Mouse (Mus musculus) midbrain, embryonic 11.5 days (tissue): ENCODE data around the gene Ccnd3. TPM values are rescaled to one million over a fixed set of nuclear protein-coding genes. Genes with fewer than 3 reads are reported as not detected.
A peak's percentile ranks its signal among the peaks of the same experiment; 100 is the strongest.
"Not testable (repeated sequence)": the region's sequence is repeated elsewhere in the genome, so short reads cannot be mapped to it uniquely, and the experiment has no call there.

Experiments
- ATAC-seq: fragments of 200-750 bp; cut with Nextera tagmentation; 2 replicates; pipeline ENCODE4 v1.8.0; 2017; ENCODE audit warnings: moderate TSS enrichment, moderate library complexity; ENCODE audit not compliant: low FRiP score
- DNase-seq: peaks from one replicate; pipeline ENCODE4 v3.0.0; 2015; ENCODE audit warnings: low spot score; ENCODE audit errors: missing footprints
- H3K27ac ChIP-seq: fragments of 300-500 bp; sonication (generic); 2 replicates; pipeline ENCODE4 v1.5.1; 2014; ENCODE audit warnings: low read depth, low read length
- H3K27me3 ChIP-seq: fragments of 300-500 bp; sonication (generic); 2 replicates; pipeline ENCODE4 v1.6.1; 2014; ENCODE audit warnings: mild to moderate bottlenecking, low read length, moderate library complexity, mixed read lengths; ENCODE audit not compliant: control insufficient read depth, insufficient read depth
- H3K36me3 ChIP-seq: fragments of 300-500 bp; sonication (generic); 2 replicates; pipeline ENCODE4 v1.6.1; 2014; ENCODE audit warnings: mild to moderate bottlenecking, low read length, moderate library complexity, mixed read lengths; ENCODE audit not compliant: control insufficient read depth, insufficient read depth
- H3K4me1 ChIP-seq: fragments of 300-500 bp; sonication (generic); 2 replicates; pipeline ENCODE4 v1.6.1; 2014; ENCODE audit warnings: low read length; ENCODE audit not compliant: control insufficient read depth, insufficient read depth
- H3K4me2 ChIP-seq: fragments of 300-500 bp; sonication (generic); 2 replicates; pipeline ENCODE4 v1.6.1; 2014; ENCODE audit warnings: mild to moderate bottlenecking, moderate library complexity
- H3K4me3 ChIP-seq: fragments of 300-500 bp; sonication (generic); 2 replicates; pipeline ENCODE4 v1.5.1; 2014; ENCODE audit warnings: low read depth, low read length
- H3K9ac ChIP-seq: fragments of 300-500 bp; sonication (generic); 2 replicates; pipeline ENCODE4 v1.6.1; 2014; ENCODE audit warnings: low read length
- H3K9me3 ChIP-seq: fragments of 300-500 bp; sonication (generic); 2 replicates; pipeline ENCODE4 v1.6.1; 2016; ENCODE audit warnings: low read length; ENCODE audit not compliant: control insufficient read depth
- WGBS: fragments of 180-500 bp; shearing (Covaris S2); extraction: QIAGEN DNeasy Blood & Tissue Kit; methylation state at CpG from one replicate; pipeline ENCODE4 v1.1.7; 2014; 5-methylcytosine and 5-hydroxymethylcytosine counted together
- polyA plus RNA-seq: library from polyadenylated mRNA; unstranded; fragments of >200 nt; fragmentation: Nextera tagmentation; extraction: Ambion mirVana; gene quantifications from 2 replicates; pipeline ENCODE4 v1.2.1, GENCODE M21; 2014

Ccnd3 gene
- polyA plus RNA-seq, 1 experiment from 2014 or later = 194 TPM

DNA sequence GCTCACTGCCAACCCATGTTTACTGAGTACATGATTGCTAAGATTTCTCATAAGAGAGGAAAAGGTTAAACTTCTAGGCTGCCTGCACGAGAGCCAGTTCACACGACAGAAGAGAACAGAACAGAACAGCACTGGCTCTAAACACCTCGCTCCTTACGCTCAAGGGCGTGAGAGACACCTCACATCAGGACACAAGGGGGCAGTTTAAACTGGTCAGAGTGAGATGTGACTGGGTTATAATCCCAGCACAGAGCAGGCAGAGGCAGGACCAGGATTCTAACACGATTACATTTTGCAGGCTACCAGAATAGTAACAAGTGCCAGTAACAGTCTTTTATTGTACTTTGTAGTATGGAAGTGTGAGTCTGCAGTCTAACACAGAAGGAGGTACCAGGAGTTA, 12.1 kb upstream of the Ccnd3 start:
- Histone ChIP-seq H3K27me3 (no peaks in the 10 kb centered on the region), H3K9me3 (no peaks in the 10 kb centered on the region), H3K4me1 (no peaks in the 10 kb centered on the region), H3K9ac (no peak overlapping the region), H3K36me3 (peaks cover 32% of the 10 kb centered on the region), H3K4me2 (no peak overlapping the region), H3K27ac (no peak overlapping the region), H3K4me3 (no peak overlapping the region)
- WGBS = 85% methylated on average over 6 of the region's 6 CpGs
- peak; percentile 19 for DNase-seq
- ATAC-seq = no peak

DNA sequence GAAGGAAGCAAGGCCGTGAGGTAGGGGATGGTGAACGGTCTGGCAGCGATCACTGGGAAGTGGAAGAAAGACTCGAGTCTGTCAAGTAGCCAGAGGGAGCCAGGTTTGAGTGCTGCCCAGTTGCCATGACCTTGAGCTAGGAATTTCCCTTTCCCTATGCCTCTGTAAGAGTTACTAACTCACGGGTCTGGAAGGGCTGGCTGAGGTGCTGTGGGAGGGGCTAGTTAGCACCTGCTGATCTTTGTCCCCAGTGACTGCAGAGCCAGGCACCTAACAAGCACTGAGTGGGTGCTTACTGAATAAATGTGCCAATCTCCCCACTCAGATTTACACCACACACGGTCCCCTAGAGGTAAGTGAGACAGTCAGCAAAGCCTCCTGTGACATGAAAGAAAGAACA, 11.2 kb upstream of the Ccnd3 start:
- H3K9me3 ChIP-seq = no peaks in the 10 kb centered on the region
- H3K36me3 ChIP-seq = peaks cover 35% of the 10 kb centered on the region
- peak; percentile 17 for DNase-seq
- no peaks in the 10 kb centered on the region for H3K4me1 ChIP-seq
- no peak overlapping the region for H3K27ac ChIP-seq
- no peak for ATAC-seq
- no peaks in the 10 kb centered on the region for H3K27me3 ChIP-seq
- no peak overlapping the region for H3K4me3 ChIP-seq
- WGBS = 88% methylated on average over 6 of the region's 6 CpGs
- no peak overlapping the region for H3K9ac ChIP-seq
- no peak overlapping the region for H3K4me2 ChIP-seq

DNA sequence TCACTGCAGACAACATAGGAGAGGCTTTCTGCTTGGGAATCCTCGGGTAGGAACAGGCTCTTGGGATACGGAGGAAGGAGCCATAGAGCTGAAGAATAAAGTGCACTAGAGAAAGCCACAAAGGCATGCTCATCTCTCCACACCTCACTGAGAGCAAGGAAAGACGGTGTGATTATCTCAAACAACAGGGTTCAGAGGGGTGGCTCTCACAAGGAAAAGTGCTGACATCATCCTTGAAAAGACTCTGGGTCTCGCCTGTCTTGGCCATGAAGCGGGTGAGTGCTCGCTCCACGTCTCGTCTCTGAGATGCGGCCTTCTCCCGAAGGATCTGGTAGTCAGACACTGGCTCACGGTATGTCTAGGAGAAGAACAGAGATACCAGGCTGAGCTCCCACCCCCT, 10.7 kb upstream of the Ccnd3 start:
- no peaks in the 10 kb centered on the region for H3K27me3 ChIP-seq
- no peaks in the 10 kb centered on the region for H3K4me1 ChIP-seq
- H3K9ac ChIP-seq = no peak overlapping the region
- no peak overlapping the region for H3K4me2 ChIP-seq
- H3K27ac ChIP-seq = no peak overlapping the region
- DNase-seq (peak; percentile 35), ATAC-seq (no peak)
- H3K9me3 ChIP-seq = no peaks in the 10 kb centered on the region
- WGBS = 92% methylated on average over 11 of the region's 11 CpGs
- H3K4me3 ChIP-seq = no peak overlapping the region
- peaks cover 35% of the 10 kb centered on the region for H3K36me3 ChIP-seq

DNA sequence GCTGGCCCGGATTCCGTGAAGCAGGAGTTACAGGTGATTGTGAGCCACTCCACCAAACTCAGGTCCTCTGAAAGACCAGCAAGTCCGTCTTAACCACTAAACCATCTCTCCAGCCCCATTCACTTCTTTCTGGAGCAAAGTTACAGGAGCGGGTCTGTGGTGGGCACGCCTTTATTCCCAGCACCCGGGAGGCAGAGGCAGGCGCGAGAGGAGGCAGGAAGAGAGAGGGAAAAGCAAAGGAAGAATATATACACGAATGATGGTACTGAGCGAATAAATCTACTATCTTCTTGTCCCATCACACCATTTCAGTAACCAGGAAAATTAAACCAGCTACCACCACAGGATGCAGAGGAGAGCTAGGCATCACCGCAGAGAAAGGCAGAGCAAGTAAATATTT, 3.3 kb upstream of the Ccnd3 start:
- no peaks in the 10 kb centered on the region for H3K27me3 ChIP-seq
- peaks cover 10% of the 10 kb centered on the region for H3K36me3 ChIP-seq
- H3K4me3 ChIP-seq = peak overlapping the region; percentile 73
- WGBS = 6% methylated on average over 11 of the region's 11 CpGs
- peaks cover 17% of the 10 kb centered on the region for H3K4me1 ChIP-seq
- DNase-seq (peak; percentile 87), ATAC-seq (no peak)
- H3K27ac ChIP-seq = no peak overlapping the region
- peak overlapping the region; percentile 86 for H3K9ac ChIP-seq
- no peaks in the 10 kb centered on the region for H3K9me3 ChIP-seq
- peak overlapping the region; percentile 70 for H3K4me2 ChIP-seq

DNA sequence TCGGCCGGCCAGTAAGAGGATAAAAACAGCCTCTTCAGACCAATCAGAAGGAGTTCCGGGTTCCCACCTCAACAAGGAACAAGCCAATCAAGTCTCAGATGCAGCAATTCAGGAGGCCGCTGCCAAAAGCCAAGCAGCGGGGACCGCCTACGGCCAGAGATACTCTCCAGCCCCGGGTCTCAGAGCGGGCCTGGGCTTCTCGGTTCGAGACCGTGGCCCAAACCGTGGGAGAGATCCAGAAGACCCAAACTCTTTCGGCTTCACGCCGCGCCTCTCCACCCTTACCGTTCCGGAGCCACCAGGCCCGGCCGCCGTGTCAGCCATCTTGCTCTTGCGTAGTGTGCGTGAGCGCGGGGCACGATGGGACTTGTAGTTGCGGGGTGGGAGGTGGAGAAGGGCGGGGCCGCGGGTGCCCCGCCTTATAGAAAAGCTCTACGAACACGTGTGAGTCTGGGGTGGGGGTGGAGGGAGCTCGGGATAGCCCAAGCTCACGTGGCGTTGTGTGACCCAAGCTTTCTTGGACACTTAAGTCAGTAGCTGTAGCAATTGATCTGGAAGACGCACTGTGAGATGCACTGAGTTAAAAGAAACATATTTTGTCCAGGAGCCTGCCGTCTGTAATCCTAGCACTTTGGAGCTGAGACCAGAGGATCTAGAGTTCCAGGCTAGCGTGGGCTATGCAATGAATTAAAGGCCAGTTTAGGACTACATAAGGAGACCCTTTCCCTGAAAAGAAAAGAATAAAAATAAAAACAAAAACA, 2.7 kb upstream of the Ccnd3 start, which contains the start of gene Taf8:
Gene Taf8, minus strand, starts transcription at position 347 of the 761 bp plus-strand sequence.
- DNase-seq (peak; percentile 99), ATAC-seq (peak; percentile 96)
- Histone ChIP-seq H3K4me2 (peak within 1 kb of the TSS; percentile 70), H3K4me3 (peak within 1 kb of the TSS; percentile 73), H3K9ac (peak within 1 kb of the TSS; percentile 86), H3K27ac (peak within 1 kb of the TSS; percentile 35; the same call in 1 of the 2 replicates), H3K27me3 (no peaks in the 10 kb centered on the region), H3K9me3 (no peaks in the 10 kb centered on the region), H3K4me1 (peaks cover 17% of the 10 kb centered on the region), H3K36me3 (peaks cover 6% of the 10 kb centered on the region; the same call in 1 of the 2 replicates)
- 3% methylated on average over 40 of the region's 40 CpGs for WGBS

DNA sequence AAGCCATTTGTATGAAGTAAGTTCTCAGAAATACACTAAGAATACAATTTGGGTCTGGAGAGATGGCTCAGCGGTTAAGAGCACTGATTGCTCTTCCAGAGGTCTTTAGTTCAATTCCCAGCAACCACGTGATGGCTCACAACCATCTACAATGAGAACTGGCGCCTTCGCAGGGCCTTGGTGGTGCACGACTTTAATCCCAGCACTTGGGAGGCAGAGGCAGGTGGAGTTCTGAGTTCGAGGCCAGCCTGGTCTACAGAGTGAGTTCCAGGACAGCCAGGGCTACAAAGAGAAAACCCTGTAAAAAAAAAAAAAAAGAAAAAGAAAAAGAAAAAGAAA, 2.2 kb upstream of the Ccnd3 start:
- H3K4me3 ChIP-seq, H3K9me3 ChIP-seq, H3K27me3 ChIP-seq, H3K4me2 ChIP-seq, H3K36me3 ChIP-seq, H3K27ac ChIP-seq, ATAC-seq, DNase-seq: not testable (repeated sequence)
- Histone ChIP-seq H3K9ac (0 out of 2 replicates have a peak overlapping the region, but pooled peaks have one; percentile 4), H3K4me1 (peaks cover 17% of the 10 kb centered on the region)
- WGBS = 75% methylated on average over 6 of the region's 6 CpGs

DNA sequence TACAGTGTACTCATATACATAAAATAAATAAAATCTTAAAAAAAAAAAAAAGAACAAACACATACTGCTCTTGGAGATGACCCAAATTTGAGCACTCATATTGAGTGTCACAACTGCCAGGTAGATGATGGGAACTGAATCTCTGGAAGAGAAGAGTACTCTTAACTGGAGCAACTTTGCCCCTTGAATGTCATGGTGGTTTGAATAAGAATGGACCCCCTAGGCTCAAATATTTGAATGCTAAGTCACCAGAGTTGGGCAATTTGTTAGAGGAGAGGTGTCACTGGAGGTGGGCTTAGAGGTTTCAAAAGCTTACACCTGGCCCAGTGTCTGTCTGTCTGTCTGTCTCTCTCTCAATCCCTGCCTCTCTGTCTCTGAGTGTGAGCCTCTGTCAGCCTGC, 1.2 kb upstream of the Ccnd3 start:
- no peak overlapping the region for H3K27ac ChIP-seq
- no peaks in the 10 kb centered on the region for H3K36me3 ChIP-seq
- no peak overlapping the region for H3K9ac ChIP-seq
- no peak for DNase-seq
- no peaks in the 10 kb centered on the region for H3K9me3 ChIP-seq
- no peak overlapping the region for H3K4me2 ChIP-seq
- H3K4me1 ChIP-seq = peaks cover 17% of the 10 kb centered on the region
- H3K4me3 ChIP-seq = no peak overlapping the region
- ATAC-seq = no peak
- H3K27me3 ChIP-seq = no peaks in the 10 kb centered on the region

DNA sequence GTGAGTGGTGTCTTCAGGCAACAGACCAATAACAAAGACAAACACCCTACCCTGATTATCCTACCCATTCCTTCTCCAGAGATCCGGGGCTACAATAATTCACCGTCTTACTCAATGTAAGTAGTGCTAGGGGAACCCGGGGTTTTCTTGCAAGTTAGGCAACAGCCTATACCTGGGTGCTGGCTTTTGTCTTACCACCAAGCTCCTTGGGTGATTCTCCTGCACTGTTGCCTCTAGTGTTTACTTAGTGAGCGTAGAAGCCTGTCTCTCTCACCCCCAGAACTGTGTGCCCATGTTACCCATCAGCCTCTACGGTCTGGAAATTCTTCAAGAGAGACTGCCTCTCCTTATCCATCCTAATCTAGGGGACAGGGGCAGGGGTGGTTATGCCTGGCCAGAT, 623 bp upstream of the Ccnd3 start:
- DNase-seq = peak; percentile 86
- H3K4me1 ChIP-seq = peaks cover 17% of the 10 kb centered on the region
- no peak for ATAC-seq
- H3K9me3 ChIP-seq = no peaks in the 10 kb centered on the region
- H3K9ac ChIP-seq = no peak overlapping the region
- no peak overlapping the region for H3K27ac ChIP-seq
- H3K4me3 ChIP-seq = no peak overlapping the region
- H3K36me3 ChIP-seq = no peaks in the 10 kb centered on the region
- H3K4me2 ChIP-seq = peak overlapping the region; percentile 69
- no peaks in the 10 kb centered on the region for H3K27me3 ChIP-seq
- 74% methylated on average over 5 of the region's 5 CpGs for WGBS

DNA sequence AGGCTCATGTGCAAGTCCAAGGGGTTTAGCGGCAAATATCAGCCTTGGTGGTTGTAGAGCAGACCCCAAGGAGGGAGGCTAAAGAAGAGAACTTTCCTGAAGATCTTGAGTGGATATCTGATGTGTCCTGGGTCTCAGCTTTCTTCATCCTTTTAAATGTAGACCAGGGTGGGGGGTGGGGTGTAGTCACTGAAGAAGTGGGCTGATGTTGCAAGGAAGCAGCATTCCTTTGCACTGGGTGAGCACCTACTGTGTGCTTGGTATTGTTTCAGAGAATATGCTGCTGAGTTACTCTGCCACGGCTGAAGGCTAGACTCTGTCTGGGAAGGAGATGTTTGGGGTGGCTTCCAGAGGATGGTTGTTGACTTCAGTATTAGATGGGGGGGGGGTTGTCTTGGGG, 715 bp downstream of the Ccnd3 start:
- 66% methylated on average over 2 of the region's 2 CpGs for WGBS
- H3K4me2 ChIP-seq = peak overlapping the region; percentile 69
- H3K27me3 ChIP-seq = no peaks in the 10 kb centered on the region
- no peaks in the 10 kb centered on the region for H3K36me3 ChIP-seq
- H3K9me3 ChIP-seq = no peaks in the 10 kb centered on the region
- no peak overlapping the region for H3K27ac ChIP-seq
- DNase-seq = no peak
- peak overlapping the region; percentile 32; the same call in 1 of the 2 replicates for H3K4me3 ChIP-seq
- peaks cover 17% of the 10 kb centered on the region for H3K4me1 ChIP-seq
- ATAC-seq = no peak
- peak overlapping the region; percentile 69; the same call in 1 of the 2 replicates for H3K9ac ChIP-seq
